Mouse (Mus musculus): ENCODE data around the gene Msrb2. TPM values are rescaled to one million over a fixed set of nuclear protein-coding genes. Genes with fewer than 3 reads are reported as not detected.

Gene Msrb2
- total RNA-seq (2017): 6.4 and 6.5 TPM in 2 replicates

- ATAC-seq (ENCODE audit: extremely low read depth, insufficient number of reproducible peaks, low FRiP score, poor library complexity, severe bottlenecking): peak; percentile 81
These were observed at the start of gene Msrb2 for GRCm38 (mm10) chr2:19371390-19372158. Msrb2 (plus strand) TSS chr2:19371440.

GRCm38 (mm10) chr2:19322448-19322847 lies 48.8 kb upstream of the Msrb2 start:
- ATAC-seq (ENCODE audit: extremely low read depth, insufficient number of reproducible peaks, low FRiP score, poor library complexity, severe bottlenecking): no peak

GRCm38 (mm10) chr2:19326376-19326775 lies 44.9 kb upstream of the Msrb2 start:
- no peak for ATAC-seq (ENCODE audit: extremely low read depth, insufficient number of reproducible peaks, low FRiP score, poor library complexity, severe bottlenecking)

GRCm38 (mm10) chr2:19327811-19328210 lies 43.4 kb upstream of the Msrb2 start:
- ATAC-seq (ENCODE audit: extremely low read depth, insufficient number of reproducible peaks, low FRiP score, poor library complexity, severe bottlenecking): no peak

- 0 out of 2 replicates have a peak, but pooled peaks have one; percentile 34 for ATAC-seq (ENCODE audit: extremely low read depth, insufficient number of reproducible peaks, low FRiP score, poor library complexity, severe bottlenecking)
These were observed 27.2 kb upstream of the Msrb2 start for GRCm38 (mm10) chr2:19343901-19344635.

GRCm38 (mm10) chr2:19344636-19345413 lies 26.4 kb upstream of the Msrb2 start:
- ATAC-seq (ENCODE audit: extremely low read depth, insufficient number of reproducible peaks, low FRiP score, poor library complexity, severe bottlenecking): peak; percentile 89

GRCm38 (mm10) chr2:19345414-19345964 lies 25.8 kb upstream of the Msrb2 start:
- ATAC-seq (ENCODE audit: extremely low read depth, insufficient number of reproducible peaks, low FRiP score, poor library complexity, severe bottlenecking): no peak

GRCm38 (mm10) chr2:19348454-19348853 lies 22.8 kb upstream of the Msrb2 start:
- no peak for ATAC-seq (ENCODE audit: extremely low read depth, insufficient number of reproducible peaks, low FRiP score, poor library complexity, severe bottlenecking)

GRCm38 (mm10) chr2:19350167-19350566 lies 21.1 kb upstream of the Msrb2 start:
- no peak for ATAC-seq (ENCODE audit: extremely low read depth, insufficient number of reproducible peaks, low FRiP score, poor library complexity, severe bottlenecking)

- peak; percentile 73 for ATAC-seq (ENCODE audit: extremely low read depth, insufficient number of reproducible peaks, low FRiP score, poor library complexity, severe bottlenecking)
These were observed 19.5 kb upstream of the Msrb2 start for GRCm38 (mm10) chr2:19351615-19352253.

GRCm38 (mm10) chr2:19353158-19353557 lies 18.1 kb upstream of the Msrb2 start:
- ATAC-seq (ENCODE audit: extremely low read depth, insufficient number of reproducible peaks, low FRiP score, poor library complexity, severe bottlenecking): no peak

GRCm38 (mm10) chr2:19362880-19363279 lies 8.4 kb upstream of the Msrb2 start:
- no peak for ATAC-seq (ENCODE audit: extremely low read depth, insufficient number of reproducible peaks, low FRiP score, poor library complexity, severe bottlenecking)

GRCm38 (mm10) chr2:19366426-19366825 lies 4.8 kb upstream of the Msrb2 start:
- no peak for ATAC-seq (ENCODE audit: extremely low read depth, insufficient number of reproducible peaks, low FRiP score, poor library complexity, severe bottlenecking)

GRCm38 (mm10) chr2:19367114-19367513 lies 4.1 kb upstream of the Msrb2 start:
- ATAC-seq (ENCODE audit: extremely low read depth, insufficient number of reproducible peaks, low FRiP score, poor library complexity, severe bottlenecking): no peak

- no peak for ATAC-seq (ENCODE audit: extremely low read depth, insufficient number of reproducible peaks, low FRiP score, poor library complexity, severe bottlenecking)
These were observed 2.5 kb downstream of the Msrb2 start for GRCm38 (mm10) chr2:19373695-19374094.

- no peak for ATAC-seq (ENCODE audit: extremely low read depth, insufficient number of reproducible peaks, low FRiP score, poor library complexity, severe bottlenecking)
These were observed 9.3 kb downstream of the Msrb2 start for GRCm38 (mm10) chr2:19380446-19380950.

- no peak for ATAC-seq (ENCODE audit: extremely low read depth, insufficient number of reproducible peaks, low FRiP score, poor library complexity, severe bottlenecking)
These were observed 9.7 kb downstream of the Msrb2 start for GRCm38 (mm10) chr2:19380986-19381385.

- ATAC-seq (ENCODE audit: extremely low read depth, insufficient number of reproducible peaks, low FRiP score, poor library complexity, severe bottlenecking): no peak
These were observed 11.0 kb downstream of the Msrb2 start for GRCm38 (mm10) chr2:19382206-19382605.

GRCm38 (mm10) chr2:19383006-19383405 lies 11.8 kb downstream of the Msrb2 start:
- no peak for ATAC-seq (ENCODE audit: extremely low read depth, insufficient number of reproducible peaks, low FRiP score, poor library complexity, severe bottlenecking)
